Comparison of ENCODE assay signal across 10 mouse cellular contexts in genomic region chr11:55120821-55121271, GRCm38 (mm10). TPM values are rescaled to one million over a fixed set of nuclear protein-coding genes. Genes with fewer than 3 reads are reported as not detected.
DNase-seq lines count a peak whose midpoint lies in the region; ATAC-seq and TF ChIP-seq lines count a peak whose summit lies in the region.
"Had no signal": no experiment of that assay in that cellular context is flagged by ENCODE, and none has a peak within 500 bp of the region (broad histone marks: within the 10 kb centered on the region; RNA-seq: fewer than 3 reads in every experiment).

No protein-coding gene starts in this region.

- no peak overlapping the region for H3K4me3 ChIP-seq in layer of hippocampus, adult 2 months
- no peak overlapping the region for H3K4me3 ChIP-seq in limb, embryonic 14.5 days (replicated peaks; ENCODE audit: low read length)
- H3K4me3 ChIP-seq: midbrain, embryonic 12.5 days had no signal

- no peak for ATAC-seq in limb, embryonic 14.5 days (ENCODE audit: low FRiP score, low read depth)
- no peak for ATAC-seq in erythroblast, adult 5-6 weeks (replicated peaks; ENCODE audit: low FRiP score, poor library complexity, severe bottlenecking)

- no peak overlapping the region for H3K4me2 ChIP-seq in limb, embryonic 14.5 days (replicated peaks; ENCODE audit: low read depth, low read length, severe bottlenecking)
- H3K4me2 ChIP-seq: midbrain, embryonic 12.5 days had no signal

- peak overlapping the region; percentile 51; the same call in 1 of the 2 replicates for H3K27ac ChIP-seq in layer of hippocampus, adult 2 months
- H3K27ac ChIP-seq in limb, embryonic 14.5 days (replicated peaks; ENCODE audit: low read depth, low read length) = 0 out of 2 replicates have a peak overlapping the region, but pooled peaks have one; percentile 15
- H3K27ac ChIP-seq: midbrain, embryonic 12.5 days had no signal

- no peak for TF ChIP-seq POLR2A in limb, embryonic 14.5 days (IDR thresholded peaks at IDR 0.05; ENCODE audit: borderline replicate concordance, extremely low read depth, insufficient read depth, insufficient read length)

- H3K36me3 ChIP-seq in limb, embryonic 14.5 days (ENCODE audit: control insufficient read depth, insufficient read depth, low read length) = no peaks in the 10 kb centered on the region
- H3K36me3 ChIP-seq: midbrain, embryonic 12.5 days had no signal

- 71% methylated on average over 8 of the region's 8 CpGs for WGBS in limb, embryonic 14.5 days

- H3K9me3 ChIP-seq in limb, embryonic 14.5 days (ENCODE audit: control insufficient read depth, low read length) = no peaks in the 10 kb centered on the region
- H3K9me3 ChIP-seq: midbrain, embryonic 12.5 days had no signal

- no peak for TF ChIP-seq CTCF in layer of hippocampus, adult 2 months (conservative IDR thresholded peaks at IDR 0.05)

- H3K27me3 ChIP-seq in limb, embryonic 14.5 days (ENCODE audit: control insufficient read depth, insufficient read depth, low read length) = no peaks in the 10 kb centered on the region
- H3K27me3 ChIP-seq: midbrain, embryonic 12.5 days had no signal

- no peak overlapping the region for H3K9ac ChIP-seq in limb, embryonic 14.5 days (ENCODE audit: low read depth, low read length, severe bottlenecking)
- H3K9ac ChIP-seq: midbrain, embryonic 12.5 days had no signal

- DNase-seq in layer of hippocampus, adult 2 months (ENCODE audit: low spot score in 2 of 2) = no peak
- no peak for DNase-seq in layer of hippocampus, adult 18-20 months (ENCODE audit: low spot score in 2 of 2)
- DNase-seq in T-cell, adult 2 months (ENCODE audit: low spot score) = peak; percentile 71
- DNase-seq in limb, embryonic 14.5 days (ENCODE audit: low spot score) = no peak
- peak; percentile 24 to 64 for DNase-seq in spleen, postnatal 4 days (ENCODE audit: low spot score in 2 of 2)
- DNase-seq in frontal cortex, adult 2 months (ENCODE audit: extremely low spot score in 1 of 2, low spot score in 1 of 2) = no peak
- DNase-seq in urinary bladder, postnatal 4 days (ENCODE audit: low spot score in 2 of 2) = no peak

- no peaks in the 10 kb centered on the region for H3K4me1 ChIP-seq in limb, embryonic 14.5 days (ENCODE audit: control insufficient read depth, insufficient read depth, low read length)
- H3K4me1 ChIP-seq: midbrain, embryonic 12.5 days had no signal

RNA-seq across cellular contexts. Expression of gene Gm2a, which starts 22.9 kb away (rescaled TPM):
- total RNA-seq in layer of hippocampus, adult 2 months (2021) = 10 to 100 TPM; 29.9 to 30.8 TPM
- total RNA-seq in layer of hippocampus, adult 18-20 months (2021) = 10 to 100 TPM; 30.7 to 32.3 TPM
- polyA plus RNA-seq in limb, embryonic 14.5 days (2012; rRNA removed) = 12.2 and 14.6 TPM in 2 replicates
- polyA plus RNA-seq in limb, embryonic 14.5 days (2014; fragmentation: Nextera tagmentation; extraction: Ambion mirVana) = 34.6 and 37.8 TPM in 2 replicates
- polyA plus RNA-seq in frontal cortex, adult 2 months (2012; rRNA removed) = 41.3 and 45.6 TPM in 2 replicates
- 23.4 and 24.7 TPM in 2 replicates for total RNA-seq in erythroblast, adult 5-6 weeks (2015; ENCODE audit: low replicate concordance)
- total RNA-seq in erythroblast, adult 5-6 weeks (2017; ENCODE audit: low replicate concordance) = 13.7 and 17.2 TPM in 2 replicates

RNA-seq across cellular contexts. Expression of gene Slc36a3, which starts 30.7 kb away (rescaled TPM):
- total RNA-seq in layer of hippocampus, adult 2 months (2021) = not detected
- not detected for total RNA-seq in layer of hippocampus, adult 18-20 months (2021)
- not detected in 2 replicates for polyA plus RNA-seq in limb, embryonic 14.5 days (2012; rRNA removed)
- polyA plus RNA-seq in limb, embryonic 14.5 days (2014; fragmentation: Nextera tagmentation; extraction: Ambion mirVana) = not detected in 2 replicates
- not detected in 2 replicates for polyA plus RNA-seq in frontal cortex, adult 2 months (2012; rRNA removed)
- total RNA-seq in erythroblast, adult 5-6 weeks (2015; ENCODE audit: low replicate concordance) = not detected in 2 replicates
- not detected in 2 replicates for total RNA-seq in erythroblast, adult 5-6 weeks (2017; ENCODE audit: low replicate concordance)
- total RNA-seq: heart, postnatal 10 days had no signal
- polyA plus RNA-seq: midbrain, embryonic 12.5 days had no signal

RNA-seq across cellular contexts. Expression of gene Ccdc69, which starts 42.9 kb away (rescaled TPM):
- under 1 TPM in 1 of 2 experiments, not detected in 1; 0.42 TPM for total RNA-seq in layer of hippocampus, adult 2 months (2021)
- under 1 TPM in 1 of 2 experiments, not detected in 1; 0.54 TPM for total RNA-seq in layer of hippocampus, adult 18-20 months (2021)
- 1.2 and 1.6 TPM in 2 replicates for polyA plus RNA-seq in limb, embryonic 14.5 days (2012; rRNA removed)
- polyA plus RNA-seq in limb, embryonic 14.5 days (2014; fragmentation: Nextera tagmentation; extraction: Ambion mirVana) = 1.1 and 1.3 TPM in 2 replicates
- polyA plus RNA-seq in frontal cortex, adult 2 months (2012; rRNA removed) = 0.94 and 1.2 TPM in 2 replicates
- 3.1 and 6.7 TPM in 2 replicates for total RNA-seq in erythroblast, adult 5-6 weeks (2015; ENCODE audit: low replicate concordance)
- total RNA-seq in erythroblast, adult 5-6 weeks (2017; ENCODE audit: low replicate concordance) = 6.0 and 6.6 TPM in 2 replicates
- polyA plus RNA-seq: midbrain, embryonic 12.5 days had no signal

Comparison
In these comparisons a context has a peak if more than half of its experiments do, and no peak if none do; other contexts are left out.
1. DNase-seq: peak in T-cell, adult 2 months (single experiment) and spleen, postnatal 4 days (2 of 2); none in layer of hippocampus, adult 2 months (0 of 2), layer of hippocampus, adult 18-20 months (0 of 2), limb, embryonic 14.5 days (single experiment), frontal cortex, adult 2 months (0 of 2) and urinary bladder, postnatal 4 days (0 of 2).